Mouse (Mus musculus): ENCODE measurements at regions not wholly inside any gene's neighbourhood (a gene's known extent, or its start where the extent isn't known, plus 50 kb on each side); places are given as distances from the start of the nearest gene placed in this dataset.

DNA sequence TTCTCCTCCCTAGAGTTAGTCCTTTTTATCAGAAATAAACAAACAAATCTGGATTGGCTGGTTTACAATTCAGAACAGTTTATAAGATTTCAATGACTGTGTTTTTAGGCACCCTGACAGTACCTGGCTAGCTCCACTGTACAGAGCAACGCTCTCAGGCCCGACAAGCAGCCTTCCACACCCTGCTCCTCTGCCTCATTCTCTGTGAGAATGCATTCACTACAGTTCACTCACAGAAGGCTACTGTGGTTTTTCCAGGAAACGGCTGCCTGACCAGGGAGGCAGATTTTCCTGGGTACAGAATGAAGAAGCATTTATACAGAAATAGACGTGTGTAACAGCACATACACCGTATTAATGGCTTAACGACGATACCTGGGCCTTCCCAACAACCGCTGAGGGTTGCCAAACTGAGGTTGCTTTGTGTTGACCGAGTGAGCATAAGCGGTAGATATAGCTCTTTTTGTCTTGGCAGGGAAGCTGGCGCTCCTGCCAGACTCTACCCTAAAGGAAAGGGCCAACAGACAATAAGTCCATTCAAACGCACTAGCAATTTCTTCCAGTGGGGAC is 70.8 kb upstream of the Nfe2l3 start:
- no peak for DNase-seq

DNA sequence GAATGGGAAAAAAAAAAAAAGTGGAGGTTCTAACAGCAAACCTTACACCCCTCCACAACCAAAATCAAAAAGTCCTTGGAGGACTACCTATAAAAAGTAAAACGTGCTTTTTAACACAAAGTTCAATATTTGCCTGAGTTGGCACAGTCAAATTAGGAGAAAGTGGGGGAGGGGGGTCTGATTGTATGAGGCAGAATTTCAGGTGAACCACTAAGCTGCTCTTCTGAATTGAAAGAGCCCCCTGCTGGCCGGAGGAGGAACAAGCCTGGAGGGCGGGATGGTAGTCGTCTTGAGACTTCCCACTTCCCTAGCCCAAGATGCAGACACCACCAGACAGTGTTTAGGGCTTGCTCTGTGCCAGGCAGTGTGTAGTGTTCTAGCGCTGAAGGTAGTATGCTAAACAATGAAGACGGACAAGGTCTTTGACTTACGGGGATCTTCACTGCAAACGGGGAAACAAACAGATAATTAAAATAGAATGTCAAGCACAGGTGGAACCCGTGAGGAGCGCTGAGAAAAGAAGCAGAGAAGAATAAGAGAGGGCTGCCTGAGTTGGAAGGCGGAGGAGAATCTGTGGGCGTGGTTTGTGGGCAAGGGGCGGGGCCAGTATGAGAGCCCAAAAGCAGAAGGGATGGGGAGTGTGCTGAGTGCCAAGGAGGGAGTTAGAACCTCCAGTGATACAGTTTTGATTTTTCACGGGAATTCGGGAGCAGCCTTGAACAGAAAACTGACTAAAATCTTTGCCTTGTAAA is 69.8 kb upstream of the Nfe2l3 start:
- peak; percentile 81 for DNase-seq

DNA sequence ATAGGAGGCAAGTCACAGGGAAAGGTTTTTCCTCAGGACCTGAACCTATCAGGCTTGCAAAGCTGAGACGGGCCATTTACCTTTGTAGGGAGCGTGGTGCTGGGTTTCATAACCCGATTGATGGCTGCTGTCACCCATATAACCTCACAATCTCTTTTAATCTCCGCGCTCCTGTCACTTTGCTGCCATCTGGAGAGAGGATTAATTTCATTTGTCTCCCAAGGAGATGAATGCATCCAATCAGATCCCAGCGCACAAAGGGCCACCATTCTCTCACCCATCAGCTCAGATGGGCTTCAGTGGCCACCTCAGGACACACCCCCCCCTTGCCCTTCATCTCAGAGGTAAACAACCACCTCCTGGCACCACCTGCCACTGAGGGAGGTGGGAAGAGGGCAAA is 67.7 kb upstream of the Nfe2l3 start:
- no peak for DNase-seq

DNA sequence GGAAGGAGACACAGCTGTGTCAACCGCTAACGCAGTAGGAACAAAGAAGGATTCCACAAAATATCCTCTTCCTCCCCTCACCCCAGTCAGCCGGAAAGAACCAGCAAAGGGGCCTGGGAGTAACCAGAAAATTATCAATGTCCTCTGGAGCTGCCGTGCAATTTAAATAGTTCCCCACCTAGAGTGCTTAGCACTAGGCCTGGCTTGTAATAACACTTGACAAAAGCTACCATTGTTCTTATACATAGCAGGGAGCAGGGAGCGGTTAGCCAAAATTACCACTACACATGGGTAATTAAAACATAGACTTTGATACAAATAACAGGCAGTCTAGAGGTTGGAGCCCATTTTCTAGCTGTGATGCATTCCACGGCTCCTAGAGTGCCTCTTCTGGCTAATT is 62.7 kb upstream of the Nfe2l3 start:
- no peak for DNase-seq

DNA sequence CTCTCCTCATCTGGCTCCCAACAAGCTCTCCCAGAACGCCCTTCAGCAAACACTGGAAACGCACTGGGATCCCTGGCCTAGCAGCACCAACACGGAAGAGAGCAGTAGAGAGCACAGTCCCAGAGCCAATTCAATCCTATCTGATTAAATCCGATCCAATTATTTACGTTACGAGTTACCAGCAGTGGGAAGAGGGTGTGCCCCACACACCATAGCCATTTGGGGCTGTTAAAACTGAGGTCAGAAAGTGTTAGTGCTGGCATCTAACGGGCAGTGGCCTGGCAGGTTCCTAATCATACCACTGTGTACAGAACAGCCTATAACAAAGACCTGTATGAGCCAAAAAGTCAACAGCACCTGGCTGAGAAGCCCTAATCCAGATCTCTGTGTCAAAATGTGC is 60.1 kb upstream of the Nfe2l3 start:
- DNase-seq: no peak

DNA sequence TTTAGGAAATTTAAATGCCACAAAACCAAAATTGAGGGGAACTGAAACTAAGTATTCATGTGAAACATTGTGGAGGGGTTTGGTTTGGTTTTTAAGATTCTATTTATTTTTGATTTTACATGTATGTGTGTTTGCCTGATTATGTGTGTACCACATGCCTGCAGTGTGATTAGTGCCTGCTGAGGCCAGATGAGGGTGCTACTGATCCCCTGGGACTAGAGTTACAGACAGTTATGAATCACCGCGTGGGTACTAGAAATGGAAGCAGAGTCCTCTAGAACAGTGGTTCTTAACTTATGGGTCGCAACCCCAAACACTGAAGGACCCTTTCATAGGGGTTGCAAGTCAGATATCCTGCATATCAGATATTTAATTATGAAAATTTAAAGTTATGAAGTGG is 54.0 kb upstream of the Nfe2l3 start:
- no peak for DNase-seq

DNA sequence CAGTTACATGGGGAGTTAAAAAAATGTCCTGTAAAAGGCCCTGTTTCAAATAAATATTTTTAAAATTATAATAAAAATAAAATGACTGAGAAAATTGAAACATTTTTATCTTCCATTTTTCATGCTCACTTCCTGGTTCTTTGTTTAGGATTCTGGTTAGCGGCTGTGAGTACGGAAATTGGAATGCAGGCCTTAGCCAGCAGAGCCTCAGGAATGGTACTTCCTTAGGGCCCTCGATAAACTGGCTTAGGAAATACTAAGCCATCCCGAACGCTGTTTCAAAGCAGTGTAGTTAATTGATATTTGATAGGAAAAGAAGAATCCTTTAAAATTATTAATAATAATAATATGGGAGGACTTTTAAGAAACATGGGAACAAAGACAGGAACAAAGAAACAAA is 53.4 kb upstream of the Nfe2l3 start:
- DNase-seq: no peak

DNA sequence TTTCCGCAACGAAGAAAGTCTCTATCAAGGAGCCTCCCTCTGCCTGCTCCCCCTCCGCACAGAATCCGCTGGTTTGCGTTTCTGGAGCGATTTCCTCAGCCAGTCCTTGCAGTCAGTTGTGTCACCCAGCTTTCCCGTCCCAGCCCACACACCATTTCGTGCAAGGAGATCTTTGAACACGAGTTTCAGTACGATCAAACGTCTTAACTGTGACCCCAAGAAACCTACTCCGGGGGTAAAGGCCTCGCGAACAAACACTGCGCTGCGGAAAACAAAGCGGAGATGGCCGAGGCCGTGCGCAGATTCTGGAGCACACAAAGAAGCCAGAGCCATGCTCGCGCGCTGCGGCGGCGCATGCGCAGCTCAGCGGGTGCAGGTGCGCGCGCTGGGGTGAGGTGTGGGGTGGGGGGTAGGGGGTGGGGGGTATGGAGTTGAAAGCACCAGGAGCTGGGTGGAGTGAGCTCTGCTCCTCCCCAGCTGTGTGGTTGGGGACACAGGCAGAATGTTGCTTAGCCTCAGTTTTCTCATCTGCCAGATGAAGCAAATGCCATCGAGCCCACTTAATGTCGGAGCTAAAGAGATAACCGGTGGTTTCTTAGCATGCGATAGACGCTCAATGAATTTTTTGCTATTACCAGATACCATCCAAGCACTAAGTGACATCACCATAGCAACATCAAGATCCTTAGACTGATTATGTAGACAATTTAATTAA is 52.8 kb upstream of the Nfe2l3 start:
- DNase-seq: peak; percentile 45

DNA sequence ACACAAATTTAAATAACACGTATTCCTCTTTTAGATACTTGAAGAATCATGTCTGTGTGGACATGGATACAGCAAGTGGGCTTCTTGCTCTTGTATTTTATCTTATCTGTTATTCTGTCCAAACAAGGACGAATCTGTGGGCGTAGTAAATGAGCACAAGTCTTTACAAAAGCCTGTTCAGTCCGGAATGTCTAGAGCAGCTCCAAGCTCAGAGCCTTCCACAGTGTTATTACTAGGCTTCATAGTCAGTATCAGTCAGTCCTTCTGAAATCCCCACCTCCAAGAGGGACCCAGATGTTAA is 52.2 kb upstream of the Nfe2l3 start:
- no peak for DNase-seq

DNA sequence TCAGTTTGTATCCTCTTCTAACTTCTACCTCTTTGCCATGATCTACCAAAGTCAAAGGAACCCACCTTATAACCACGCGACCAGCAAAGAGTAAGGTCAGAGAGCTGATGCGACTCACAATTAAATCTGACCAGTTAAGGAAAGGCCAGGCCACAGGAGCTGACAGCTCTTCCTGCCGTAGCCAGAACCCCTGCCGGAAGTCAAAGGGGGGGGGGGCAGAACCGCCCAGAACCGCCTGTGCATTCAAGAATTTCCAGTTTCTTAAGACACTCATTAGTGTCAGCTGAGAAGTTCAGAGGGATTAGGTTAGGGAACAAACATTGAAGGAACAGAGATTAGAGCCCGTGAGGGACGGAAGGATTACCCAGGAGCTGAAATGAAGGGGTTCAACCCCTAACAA is 51.0 kb upstream of the Nfe2l3 start:
- no peak for DNase-seq

Small RNA genes in the stretch of these regions (microRNA-seq; reads per million reads assigned to microRNA genes)
- 745 to 1,582 reads per million in 2 experiments for gene Mir148a
